Mouse (Mus musculus) neural tube, embryonic 11.5 days (tissue): ENCODE data around the gene Dgat2. TPM values are rescaled to one million over a fixed set of nuclear protein-coding genes. Genes with fewer than 3 reads are reported as not detected.

Experiments
- ATAC-seq: fragments of 200-750 bp; cut with Nextera tagmentation; 2 replicates; pipeline ENCODE4 v1.8.0; 2017; ENCODE audit warnings: moderate number of reproducible peaks, mild to moderate bottlenecking, moderate TSS enrichment, moderate library complexity; ENCODE audit not compliant: insufficient read depth, low FRiP score, low TSS enrichment
- DNase-seq: peaks from one replicate; pipeline ENCODE4 v3.0.0-alpha.2; 2015; ENCODE audit warnings: low spot score
- H3K27ac ChIP-seq: fragments of 300-500 bp; sonication (generic); 2 replicates; pipeline ENCODE4 v1.5.1; 2014; ENCODE audit warnings: low read depth, mild to moderate bottlenecking, low read length
- H3K27me3 ChIP-seq: fragments of 300-500 bp; sonication (generic); 2 replicates; pipeline ENCODE4 v1.6.1; 2014; ENCODE audit warnings: mild to moderate bottlenecking, low read length, mixed read lengths; ENCODE audit not compliant: control insufficient read depth, insufficient read depth
- H3K36me3 ChIP-seq: fragments of 300-500 bp; sonication (generic); 2 replicates; pipeline ENCODE4 v1.6.1; 2014; ENCODE audit warnings: mild to moderate bottlenecking, low read length, moderate library complexity, mixed read lengths; ENCODE audit not compliant: control insufficient read depth, insufficient read depth
- H3K4me1 ChIP-seq: fragments of 300-500 bp; sonication (generic); 2 replicates; pipeline ENCODE4 v1.6.1; 2014; ENCODE audit warnings: low read length, mixed read lengths; ENCODE audit not compliant: control insufficient read depth, insufficient read depth
- H3K4me2 ChIP-seq: fragments of 300-500 bp; sonication (generic); 2 replicates; pipeline ENCODE4 v1.6.1; 2014; ENCODE audit warnings: low read depth, mild to moderate bottlenecking, moderate library complexity
- H3K4me3 ChIP-seq: fragments of 300-500 bp; sonication (generic); 2 replicates; pipeline ENCODE4 v1.5.1; 2014; ENCODE audit warnings: low read depth, low read length
- H3K9ac ChIP-seq: fragments of 300-500 bp; sonication (generic); 2 replicates; pipeline ENCODE4 v1.6.1; 2014; ENCODE audit warnings: mild to moderate bottlenecking, low read length
- H3K9me3 ChIP-seq: fragments of 300-500 bp; sonication (generic); 2 replicates; pipeline ENCODE4 v1.6.1; 2016; ENCODE audit warnings: low read length; ENCODE audit not compliant: control insufficient read depth
- whole genome bisulfite sequencing: fragments of 180-500 bp; shearing (Covaris S2); extraction: QIAGEN DNeasy Blood & Tissue Kit; methylation state at CpG from one replicate; pipeline ENCODE4 v1.1.7; 2014; 5-methylcytosine and 5-hydroxymethylcytosine counted together
- polyA plus RNA-seq: library from polyadenylated mRNA; unstranded; fragments of >200 nt; fragmentation: Nextera tagmentation; extraction: Ambion mirVana; gene quantifications from 2 replicates; pipeline ENCODE4 v1.2.1, GENCODE M21; 2014

Gene Dgat2
- polyA plus RNA-seq, 1 experiment from 2014 or later: 12.7 TPM

GRCm38 (mm10) chr7:99161961-99162360 lies 20.6 kb downstream of the Dgat2 start:
- Histone ChIP-seq H3K27ac (no peak overlapping the region), H3K4me2 (no peak overlapping the region), H3K9ac (no peak overlapping the region), H3K36me3 (no peaks in the 10 kb centered on the region), H3K4me3 (no peak overlapping the region), H3K27me3 (no peaks in the 10 kb centered on the region), H3K9me3 (no peaks in the 10 kb centered on the region), H3K4me1 (peaks cover 5% of the 10 kb centered on the region; the same call in 1 of the 2 replicates)
- ATAC-seq: no peak
- DNase-seq: no peak
- 90% methylated on average over 11 of the region's 11 CpGs for WGBS

- DNase-seq (peak; percentile 32), ATAC-seq (no peak)
- 0 out of 2 replicates have a peak overlapping the region, but pooled peaks have one; percentile 34 for H3K27ac ChIP-seq
- no peaks in the 10 kb centered on the region for H3K27me3 ChIP-seq
- H3K36me3 ChIP-seq: no peaks in the 10 kb centered on the region
- no peak overlapping the region for H3K4me2 ChIP-seq
- 50% methylated on average over 4 of the region's 4 CpGs for WGBS
- no peaks in the 10 kb centered on the region for H3K9me3 ChIP-seq
- no peak overlapping the region for H3K9ac ChIP-seq
- peaks cover 5% of the 10 kb centered on the region; the same call in 1 of the 2 replicates for H3K4me1 ChIP-seq
- H3K4me3 ChIP-seq: no peak overlapping the region
These were observed 21.0 kb downstream of the Dgat2 start for GRCm38 (mm10) chr7:99161529-99161928.

- DNase-seq (peak; percentile 47), ATAC-seq (no peak)
- Histone ChIP-seq H3K4me3 (no peak overlapping the region), H3K4me1 (peaks cover 5% of the 10 kb centered on the region; the same call in 1 of the 2 replicates), H3K9ac (no peak overlapping the region), H3K27me3 (no peaks in the 10 kb centered on the region), H3K27ac (no peak overlapping the region), H3K9me3 (no peaks in the 10 kb centered on the region), H3K36me3 (no peaks in the 10 kb centered on the region), H3K4me2 (no peak overlapping the region)
- 72% methylated on average over 7 of the region's 7 CpGs for WGBS
These were observed 21.5 kb downstream of the Dgat2 start for GRCm38 (mm10) chr7:99160995-99161394.

- Histone ChIP-seq H3K4me1 (peaks cover 12% of the 10 kb centered on the region), H3K9me3 (no peaks in the 10 kb centered on the region), H3K4me2 (no peak overlapping the region), H3K9ac (no peak overlapping the region), H3K36me3 (no peaks in the 10 kb centered on the region), H3K4me3 (no peak overlapping the region), H3K27me3 (no peaks in the 10 kb centered on the region), H3K27ac (no peak overlapping the region)
- DNase-seq (no peak), ATAC-seq (no peak)
- WGBS: 77% methylated on average over 2 of the region's 2 CpGs
These were observed 23.1 kb downstream of the Dgat2 start for GRCm38 (mm10) chr7:99159446-99159845.

- ATAC-seq (no peak), DNase-seq (no peak)
- peaks cover 12% of the 10 kb centered on the region for H3K4me1 ChIP-seq
- no peaks in the 10 kb centered on the region for H3K27me3 ChIP-seq
- H3K9ac ChIP-seq: no peak overlapping the region
- H3K36me3 ChIP-seq: no peaks in the 10 kb centered on the region
- 81% methylated on average over 5 of the region's 5 CpGs for WGBS
- no peaks in the 10 kb centered on the region for H3K9me3 ChIP-seq
- no peak overlapping the region for H3K27ac ChIP-seq
- H3K4me3 ChIP-seq: no peak overlapping the region
- no peak overlapping the region for H3K4me2 ChIP-seq
These were observed 23.6 kb downstream of the Dgat2 start for GRCm38 (mm10) chr7:99158904-99159303.

GRCm38 (mm10) chr7:99158011-99158410 lies 24.5 kb downstream of the Dgat2 start:
- no peak for ATAC-seq
- WGBS: 90% methylated on average over 8 of the region's 8 CpGs

GRCm38 (mm10) chr7:99156737-99157136 lies 25.8 kb downstream of the Dgat2 start:
- 89% methylated on average over 10 of the region's 10 CpGs for WGBS
- Histone ChIP-seq H3K4me1 (peaks cover 11% of the 10 kb centered on the region), H3K36me3 (no peaks in the 10 kb centered on the region), H3K4me2 (no peak overlapping the region), H3K9ac (no peak overlapping the region), H3K27me3 (no peaks in the 10 kb centered on the region), H3K27ac (no peak overlapping the region), H3K4me3 (no peak overlapping the region), H3K9me3 (no peaks in the 10 kb centered on the region)
- ATAC-seq (no peak), DNase-seq (no peak)

More at GRCm38 (mm10) chr7:99158011-99158410, 24.5 kb downstream of the Dgat2 start:
- DNase-seq: no peak
- Histone ChIP-seq H3K4me2 (no peak overlapping the region), H3K9me3 (no peaks in the 10 kb centered on the region), H3K27ac (no peak overlapping the region), H3K9ac (no peak overlapping the region), H3K4me1 (peaks cover 12% of the 10 kb centered on the region), H3K36me3 (no peaks in the 10 kb centered on the region), H3K27me3 (no peaks in the 10 kb centered on the region), H3K4me3 (no peak overlapping the region)

GRCm38 (mm10) chr7:99155311-99156289 lies 26.9 kb downstream of the Dgat2 start:
- no peak overlapping the region for H3K4me3 ChIP-seq
- peak; percentile 70 for ATAC-seq
- no peaks in the 10 kb centered on the region for H3K36me3 ChIP-seq
- no peaks in the 10 kb centered on the region for H3K27me3 ChIP-seq
- H3K27ac ChIP-seq: no peak overlapping the region
- WGBS: 27% methylated on average over 17 of the region's 17 CpGs
- H3K4me2 ChIP-seq: peak overlapping the region; percentile 23; the same call in 1 of the 2 replicates
- H3K9me3 ChIP-seq: no peaks in the 10 kb centered on the region
- H3K4me1 ChIP-seq: peaks cover 7% of the 10 kb centered on the region; the same call in 1 of the 2 replicates
- H3K9ac ChIP-seq: no peak overlapping the region
- DNase-seq: peak; percentile 63
